ENCODE assay signal across 8 mouse cellular contexts in genomic region chr11:72795455-72796295, GRCm38 (mm10). TPM values are rescaled to one million over a fixed set of nuclear protein-coding genes. Genes with fewer than 3 reads are reported as not detected.
DNase-seq lines count a peak whose midpoint lies in the region; ATAC-seq and TF ChIP-seq lines count a peak whose summit lies in the region.

Cyb5d2 (minus strand) TSS chr11:72796142.
Zzef1 (plus strand) TSS chr11:72796226.

- no peaks in the 10 kb centered on the region for H3K9me3 ChIP-seq in hindbrain, embryonic 10.5 days
- no peaks in the 10 kb centered on the region for H3K9me3 ChIP-seq in lung, postnatal 0 days (ENCODE audit: low read length)

- TF ChIP-seq CTCF in lung, postnatal 0 days (IDR thresholded peaks at IDR 0.05): no peak

- peak within 1 kb of the TSS; percentile 92 for H3K27ac ChIP-seq in hindbrain, embryonic 10.5 days
- H3K27ac ChIP-seq in lung, postnatal 0 days (ENCODE audit: low read length): peak within 1 kb of the TSS; percentile 88

- peak within 1 kb of the TSS; percentile 87 for H3K9ac ChIP-seq in lung, postnatal 0 days (replicated peaks; ENCODE audit: low read depth)

- peaks cover 23% of the 10 kb centered on the region for H3K4me1 ChIP-seq in hindbrain, embryonic 10.5 days (replicated peaks)
- H3K4me1 ChIP-seq in lung, postnatal 0 days (ENCODE audit: insufficient read depth, low read depth, low read length): peaks cover 10% of the 10 kb centered on the region; the same call in 1 of the 2 replicates

- WGBS in hindbrain, embryonic 10.5 days: under 1% methylated on average over 69 of the region's 69 CpGs
- under 1% methylated on average over 68 of the region's 69 CpGs for WGBS in lung, postnatal 0 days

- peak within 1 kb of the TSS; percentile 77 for H3K4me2 ChIP-seq in lung, postnatal 0 days (replicated peaks; ENCODE audit: low read depth, low read length)

- peak; percentile 96 for DNase-seq in MN1 (ENCODE audit: low spot score)
- peak; percentile 95 for DNase-seq in cerebellum, adult 9-10 months
- DNase-seq in hindbrain, embryonic 10.5 days (ENCODE audit: low spot score): peak; percentile 94
- DNase-seq in layer of hippocampus, adult 9-11 months: peak; percentile 96
- DNase-seq in lung, postnatal 0 days (ENCODE audit: low spot score): peak; percentile 99
- peak; percentile 84 for DNase-seq in ovary, postnatal 14 days (ENCODE audit: low spot score)
- DNase-seq in thymus, postnatal 14 days: peak; percentile 95

- ATAC-seq in frontal cortex, adult (ENCODE audit: low TSS enrichment): peak; percentile 93
- ATAC-seq in lung, postnatal 0 days: peak; percentile 97

- no peak; the same call in 1 of the 2 replicates for TF ChIP-seq EP300 in lung, postnatal 0 days (IDR thresholded peaks at IDR 0.05)

- no peaks in the 10 kb centered on the region for H3K27me3 ChIP-seq in hindbrain, embryonic 10.5 days (ENCODE audit: insufficient read depth, poor library complexity, severe bottlenecking)
- H3K27me3 ChIP-seq in lung, postnatal 0 days (replicated peaks; ENCODE audit: insufficient read depth, low read length): no peaks in the 10 kb centered on the region

- peak within 1 kb of the TSS; percentile 100 for H3K4me3 ChIP-seq in hindbrain, embryonic 10.5 days
- H3K4me3 ChIP-seq in lung, postnatal 0 days (ENCODE audit: low read depth, low read length): peak within 1 kb of the TSS; percentile 86

- no peaks in the 10 kb centered on the region for H3K36me3 ChIP-seq in hindbrain, embryonic 10.5 days
- no peaks in the 10 kb centered on the region for H3K36me3 ChIP-seq in lung, postnatal 0 days (ENCODE audit: insufficient read depth, low read length)

RNA-seq across cellular contexts. Expression of gene Cyb5d2, which starts in this region (rescaled TPM):
- 5.0 and 6.1 TPM in 2 replicates for polyA plus RNA-seq in hindbrain, embryonic 10.5 days (2016; fragmentation: Nextera tagmentation; extraction: Ambion mirVana)
- polyA plus RNA-seq in lung, postnatal 0 days (2015; fragmentation: Nextera tagmentation; extraction: Ambion mirVana): 7.1 and 7.2 TPM in 2 replicates

RNA-seq across cellular contexts. Expression of gene Zzef1, which starts in this region (rescaled TPM):
- polyA plus RNA-seq in hindbrain, embryonic 10.5 days (2016; fragmentation: Nextera tagmentation; extraction: Ambion mirVana): 7.5 and 8.6 TPM in 2 replicates
- 9.6 and 10.6 TPM in 2 replicates for polyA plus RNA-seq in lung, postnatal 0 days (2015; fragmentation: Nextera tagmentation; extraction: Ambion mirVana)

Comparison
In these comparisons a context has a peak if more than half of its experiments do, and no peak if none do; other contexts are left out.
1. Peak in every context shown above with its lines: DNase-seq, ATAC-seq, H3K4me3 ChIP-seq and H3K27ac ChIP-seq.